Mouse (Mus musculus): Measurements from ENCODE around the gene Cyb5d2.

The Cyb5d2 gene

DNA sequence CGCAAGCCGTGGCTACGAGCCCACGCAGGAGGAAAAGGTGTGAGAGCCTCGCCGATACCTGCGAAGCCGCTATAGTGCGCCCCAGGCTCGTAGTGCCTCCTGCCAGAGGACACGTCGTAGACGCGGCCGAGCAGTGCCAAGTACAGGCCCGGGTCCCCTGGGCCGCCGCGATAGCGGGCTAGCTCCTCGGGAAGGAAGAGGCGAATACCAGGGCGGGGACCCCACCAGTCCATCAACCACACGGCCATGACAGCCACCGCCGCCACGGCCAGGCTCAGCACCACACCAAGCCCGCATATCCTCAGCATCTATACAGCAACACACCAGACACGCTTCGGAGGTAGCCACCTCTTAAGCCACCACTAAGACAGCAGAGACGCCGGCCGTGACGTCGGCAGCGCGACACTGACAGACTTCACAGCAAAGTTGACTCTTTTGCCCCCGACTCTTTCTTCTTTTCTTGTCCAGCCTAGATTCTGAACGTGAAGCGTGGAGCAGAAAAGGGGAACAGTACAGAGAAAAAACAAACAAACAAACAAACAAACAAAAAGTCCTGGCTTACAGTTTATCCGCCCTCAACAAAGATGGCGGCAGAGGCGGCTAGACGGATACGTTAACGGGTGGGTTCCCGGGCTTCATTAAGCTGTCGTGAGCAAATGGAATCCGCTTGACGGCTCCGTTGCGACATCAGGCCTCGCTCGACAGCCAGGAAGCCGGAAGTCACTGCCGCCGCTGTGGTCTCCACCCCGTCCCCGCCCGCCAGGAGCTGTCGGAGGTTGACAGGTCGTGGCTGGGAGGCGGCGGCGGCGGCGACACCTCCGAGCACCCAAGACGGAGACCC is at the start of gene Cyb5d2, which contains the start of gene Zzef1:
TSS of gene Cyb5d2 (minus strand) at position 688 of the 841 bp plus-strand sequence.
TSS of gene Zzef1 (plus strand) at position 772 of the 841 bp plus-strand sequence.
- peak; percentile 93 to 94 for DNase-seq (ENCODE audit: low spot score in 2 of 2)

DNA sequence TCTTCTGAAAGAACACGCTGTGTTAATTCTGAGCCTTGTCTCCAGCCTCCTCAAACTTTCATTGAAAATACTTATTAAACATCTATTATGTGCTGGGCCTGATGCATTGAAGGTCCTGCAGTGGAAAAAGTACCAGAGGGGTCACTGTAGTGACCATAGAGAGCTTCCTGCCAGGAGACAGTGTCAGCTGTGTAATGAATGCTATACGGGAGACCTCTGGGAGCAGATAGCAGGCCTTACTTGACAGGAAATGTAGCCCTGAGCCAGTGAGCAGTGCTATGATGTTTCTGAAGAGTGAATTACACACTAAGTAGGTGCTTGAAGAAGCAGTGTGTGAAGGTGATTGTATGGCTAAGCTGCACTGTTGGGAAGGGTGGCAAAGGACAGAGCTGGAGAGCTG is 49.6 kb upstream of the Cyb5d2 start:
- no peak for DNase-seq (ENCODE audit: low spot score in 2 of 2)

DNA sequence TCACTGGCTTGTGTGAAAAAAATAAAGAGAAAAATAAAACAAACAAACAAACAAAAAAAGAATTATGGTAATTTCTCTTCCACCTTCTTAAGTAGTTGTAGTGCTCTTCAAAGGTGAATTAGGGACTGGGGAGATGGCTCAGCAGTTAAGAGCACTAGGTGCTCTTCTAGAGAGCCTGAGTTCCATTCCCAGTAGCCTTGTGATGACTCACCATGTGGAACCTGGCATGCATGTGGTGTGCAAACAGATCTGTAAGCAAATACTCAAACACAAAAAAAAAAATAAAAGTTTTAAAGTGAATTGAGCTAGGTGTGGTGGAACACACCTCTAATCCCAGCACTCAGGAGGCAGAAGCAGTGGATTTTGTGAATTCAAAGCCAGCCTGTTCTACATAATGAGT is 47.6 kb upstream of the Cyb5d2 start:
- DNase-seq (ENCODE audit: low spot score in 2 of 2) = no peak

DNA sequence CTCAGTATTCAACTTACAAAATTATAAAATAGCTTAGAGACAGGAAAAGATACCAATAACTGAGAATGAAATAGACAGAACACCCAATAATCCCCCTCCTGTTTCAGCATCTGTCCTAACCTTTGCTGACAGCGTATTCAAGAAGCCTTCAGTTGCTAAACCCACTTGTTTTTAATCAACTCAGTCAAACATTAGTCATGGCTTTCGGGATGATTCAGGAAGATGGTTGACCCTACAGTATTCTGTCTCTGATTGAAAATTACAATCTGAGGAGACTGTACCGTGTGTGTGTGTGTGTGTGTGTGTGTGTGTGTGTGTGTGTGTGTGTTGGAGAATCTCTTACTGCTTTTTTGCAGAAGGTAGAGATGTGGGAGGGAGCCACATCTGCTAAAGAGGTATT is 46.8 kb upstream of the Cyb5d2 start:
- DNase-seq (ENCODE audit: low spot score in 2 of 2) = no peak

DNA sequence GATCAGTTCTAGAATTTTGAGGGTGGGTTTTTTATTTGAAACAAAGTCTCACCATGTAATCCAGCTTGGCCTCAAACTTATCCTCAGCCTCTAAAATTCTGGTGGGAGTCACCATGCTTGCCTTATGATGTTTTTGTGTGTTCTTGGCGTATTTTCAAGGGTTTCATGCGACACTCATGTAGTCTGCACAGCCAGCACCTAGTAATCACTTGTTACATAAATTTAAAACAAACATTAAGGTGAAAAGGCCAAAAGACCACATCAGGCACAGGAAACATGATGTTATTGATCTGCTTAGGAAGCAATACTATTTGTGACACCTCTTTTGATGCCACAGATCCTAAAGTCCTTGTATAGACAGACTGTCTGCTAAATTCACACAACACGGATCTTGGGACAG is 33.9 kb upstream of the Cyb5d2 start:
- DNase-seq (ENCODE audit: low spot score in 2 of 2) = no peak

DNA sequence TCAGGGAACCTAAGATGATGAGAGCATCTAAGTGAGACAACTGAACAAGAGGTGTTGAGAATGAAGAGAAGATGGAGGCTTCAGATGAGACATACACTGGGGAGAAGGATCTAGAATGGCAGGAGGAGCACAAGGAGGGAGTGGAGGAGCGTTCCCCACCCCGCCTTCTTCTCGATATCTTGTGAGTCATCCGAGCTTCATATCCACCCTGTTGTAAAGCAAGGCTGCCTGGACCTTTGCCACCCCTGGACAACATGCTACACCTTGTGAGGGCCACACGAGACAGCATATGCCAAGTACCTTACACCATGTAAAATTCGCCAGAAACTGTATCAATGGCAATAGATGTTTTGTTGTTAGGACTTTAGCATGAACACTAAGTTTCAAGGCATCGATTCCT is 25.1 kb upstream of the Cyb5d2 start:
- DNase-seq (ENCODE audit: low spot score in 2 of 2) = no peak

DNA sequence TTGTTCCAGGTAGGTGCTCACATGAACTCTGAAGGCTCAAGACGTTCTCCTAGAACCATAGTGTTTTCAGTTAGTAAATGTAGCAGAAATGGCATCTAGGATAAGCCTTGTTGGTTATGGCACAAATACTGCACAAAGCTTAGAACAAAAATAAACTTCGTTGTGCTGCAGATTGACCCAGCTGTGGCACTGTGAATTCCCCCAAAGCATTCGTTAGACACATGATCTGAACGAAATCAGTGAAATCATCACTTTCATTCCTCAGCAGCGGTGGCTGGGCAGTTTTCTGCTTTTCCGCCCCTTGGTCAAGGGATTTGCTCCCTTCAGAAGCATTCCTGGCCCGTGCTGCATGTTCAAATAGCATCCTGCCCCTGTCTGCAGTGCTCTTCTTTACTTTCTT is 22.1 kb upstream of the Cyb5d2 start:
- DNase-seq (ENCODE audit: low spot score in 2 of 2) = no peak

DNA sequence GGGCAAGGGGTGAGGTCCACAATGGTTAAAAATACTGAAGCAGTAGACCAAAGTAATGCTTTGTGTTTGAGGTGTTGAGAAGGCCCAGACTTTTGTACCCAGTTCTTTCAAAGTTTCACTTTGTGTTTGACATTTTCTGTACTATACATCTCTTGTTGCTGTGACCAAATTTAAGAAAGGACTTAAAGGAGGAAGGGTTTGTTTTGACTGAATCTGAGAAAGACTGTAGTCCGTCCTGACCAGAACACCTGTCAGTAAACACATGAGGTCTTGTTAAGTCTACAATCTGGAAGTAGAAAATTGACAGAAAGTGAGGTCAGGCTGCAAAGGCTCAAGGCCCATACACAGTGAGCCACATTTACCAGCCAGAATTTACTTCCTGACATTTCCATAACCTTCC is 20.9 kb upstream of the Cyb5d2 start:
- no peak for DNase-seq (ENCODE audit: low spot score in 2 of 2)

DNA sequence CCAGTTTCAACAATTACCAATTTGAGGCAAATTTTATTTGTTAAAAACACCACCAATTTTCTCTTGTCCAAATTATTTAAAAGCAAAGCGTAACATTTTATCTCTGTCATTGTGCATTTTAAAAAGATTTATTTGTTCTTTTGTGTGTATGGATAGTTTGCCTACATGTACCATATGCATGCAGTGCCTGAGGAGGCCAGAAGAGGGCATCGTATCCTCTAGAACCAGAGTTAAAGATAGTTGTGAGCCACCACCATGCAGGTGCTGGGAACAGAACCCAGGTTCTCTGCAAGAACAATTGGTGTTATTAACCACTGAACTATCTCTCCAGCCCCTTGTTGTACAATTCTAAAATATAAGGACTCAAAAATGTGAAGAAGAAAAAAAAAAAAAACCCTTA is 18.2 kb upstream of the Cyb5d2 start:
- DNase-seq (ENCODE audit: low spot score in 2 of 2) = peak in 1 of 2 experiments; percentile 21

DNA sequence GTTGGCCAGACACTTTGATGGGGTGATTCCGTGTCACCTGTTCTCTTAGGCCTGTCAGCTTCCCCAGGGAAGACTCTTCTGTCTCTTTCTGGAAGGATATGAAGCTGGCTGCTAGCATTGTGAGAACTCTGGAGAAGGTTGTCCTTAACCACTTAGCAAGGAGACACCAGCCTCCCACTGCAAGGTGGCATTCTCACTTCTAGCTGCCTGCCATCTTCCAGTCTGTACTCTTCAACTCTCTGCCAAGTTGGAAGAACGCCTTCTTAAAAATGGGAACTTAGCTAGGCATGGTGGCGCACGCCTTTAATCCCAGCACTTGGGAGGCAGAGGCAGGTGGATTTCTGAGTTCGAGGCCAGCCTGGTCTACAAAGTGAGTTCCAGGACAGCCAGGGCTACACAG is 17.7 kb upstream of the Cyb5d2 start:
- no peak for DNase-seq (ENCODE audit: low spot score in 2 of 2)

DNA sequence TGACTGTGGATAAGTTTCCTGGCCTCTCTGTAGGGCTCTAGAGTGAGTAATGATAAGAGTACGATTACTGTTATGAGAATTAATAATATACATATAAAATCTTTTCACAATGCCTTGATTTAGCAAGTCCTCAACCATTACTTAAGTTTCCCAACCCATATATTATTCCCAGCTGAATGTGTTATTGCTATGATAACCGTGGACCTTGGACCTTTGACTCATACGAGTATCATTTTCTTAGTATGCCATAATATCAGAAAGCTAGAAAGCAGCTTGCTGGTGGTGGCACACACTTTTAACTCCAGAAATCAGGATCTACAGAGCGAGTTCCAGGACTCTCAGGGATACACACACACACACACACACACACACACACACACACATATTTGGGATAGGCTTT is 12.1 kb upstream of the Cyb5d2 start:
- DNase-seq (ENCODE audit: low spot score in 2 of 2) = no peak

DNA sequence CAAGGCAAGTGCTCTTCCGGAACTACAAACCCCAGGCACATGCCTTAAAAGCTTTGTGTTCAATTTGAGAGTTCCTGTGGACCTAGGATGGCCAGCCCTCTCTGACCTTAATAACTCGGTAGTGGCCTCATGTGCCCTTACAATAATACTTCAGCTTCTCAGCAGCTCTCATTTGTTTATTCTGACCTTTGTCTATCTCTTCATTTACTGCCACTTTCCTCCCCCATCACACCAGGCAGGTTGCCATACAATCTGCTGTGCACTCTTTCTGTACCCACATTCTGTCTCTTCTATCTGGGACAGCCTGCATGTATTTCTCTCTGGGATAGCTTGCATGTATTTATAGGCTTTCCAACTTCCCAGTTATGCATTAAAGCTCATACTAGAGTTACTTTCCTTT is 10.6 kb upstream of the Cyb5d2 start:
- DNase-seq (ENCODE audit: low spot score in 2 of 2) = no peak

DNA sequence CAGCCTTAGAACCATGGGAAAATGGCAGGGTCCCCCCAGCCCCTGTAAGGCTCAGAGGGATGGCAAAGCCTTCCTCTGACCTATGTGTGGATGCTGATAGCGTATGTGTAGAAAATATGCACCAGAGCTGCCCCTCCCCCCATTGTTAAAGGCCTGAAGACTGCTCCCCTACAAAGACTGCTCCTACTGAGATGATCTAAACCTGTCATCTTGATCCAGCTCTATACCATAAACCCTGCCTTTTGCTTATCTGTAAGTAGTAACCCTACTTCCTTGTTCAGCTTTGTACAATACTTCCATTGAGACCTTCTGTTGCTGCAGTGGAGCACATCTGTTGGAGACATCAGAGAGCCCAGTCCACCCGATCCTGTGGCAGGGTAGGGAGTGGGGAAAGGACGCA is 9.3 kb upstream of the Cyb5d2 start:
- DNase-seq (ENCODE audit: low spot score in 2 of 2) = no peak

DNA sequence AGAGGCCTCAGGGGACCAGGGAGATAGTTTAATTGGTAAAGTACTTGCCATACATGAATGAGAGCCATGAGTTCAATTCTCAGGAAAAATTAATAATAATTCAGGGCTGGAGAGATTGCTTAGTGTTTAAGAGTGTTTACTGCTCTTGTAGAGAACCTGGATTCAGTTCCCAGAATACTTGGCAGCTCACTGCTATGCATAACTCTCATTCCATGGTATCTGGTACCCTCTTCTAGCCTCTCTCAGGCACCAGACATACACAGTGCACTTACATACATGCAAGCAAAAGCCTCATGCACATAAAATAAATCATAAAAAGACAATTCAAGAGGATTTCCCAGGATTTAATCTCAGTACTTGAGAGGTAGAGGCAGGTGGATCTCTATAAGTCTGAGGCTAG is 8.6 kb upstream of the Cyb5d2 start:
- no peak for DNase-seq (ENCODE audit: low spot score in 2 of 2)

DNA sequence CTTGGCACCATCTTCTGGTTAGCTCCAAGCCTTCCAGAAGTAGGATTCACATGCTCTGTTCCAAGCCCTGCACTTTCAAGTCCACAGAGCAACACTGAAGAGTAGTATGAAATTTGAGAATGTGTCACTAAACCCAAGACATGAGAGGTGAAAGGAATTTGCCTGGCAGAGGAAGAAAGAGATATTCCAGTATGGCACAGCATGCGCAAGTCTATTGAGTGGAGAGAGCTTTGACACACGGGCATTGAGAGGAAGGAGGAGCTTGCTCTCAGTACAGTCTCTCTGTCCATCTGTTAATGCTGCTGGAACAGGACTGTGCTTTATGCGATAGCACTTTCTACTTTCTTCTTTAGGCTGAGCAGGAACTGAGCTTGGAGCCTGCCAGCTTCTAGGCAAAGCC is 7.1 kb upstream of the Cyb5d2 start:
- no peak for DNase-seq (ENCODE audit: low spot score in 2 of 2)

DNA sequence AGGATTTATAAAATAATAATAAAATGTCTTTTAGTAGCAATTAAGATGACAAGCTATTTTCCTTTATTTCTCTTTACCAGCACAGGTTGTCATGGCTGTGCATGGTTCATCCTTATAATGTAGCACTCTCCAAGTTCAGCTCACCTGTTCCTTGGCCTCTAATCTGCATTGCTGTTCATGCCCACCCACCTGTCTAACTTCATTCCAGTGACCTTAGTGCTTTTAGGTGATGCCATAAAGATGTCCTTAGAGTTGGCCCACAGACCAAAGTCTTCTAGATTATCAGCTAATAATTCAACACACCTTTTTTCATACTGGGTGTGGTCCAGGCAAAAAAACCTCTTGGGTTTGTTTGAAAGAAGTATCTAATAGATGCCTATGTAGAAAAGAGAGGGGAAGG is 5.2 kb upstream of the Cyb5d2 start:
- no peak for DNase-seq (ENCODE audit: low spot score in 2 of 2)

DNA sequence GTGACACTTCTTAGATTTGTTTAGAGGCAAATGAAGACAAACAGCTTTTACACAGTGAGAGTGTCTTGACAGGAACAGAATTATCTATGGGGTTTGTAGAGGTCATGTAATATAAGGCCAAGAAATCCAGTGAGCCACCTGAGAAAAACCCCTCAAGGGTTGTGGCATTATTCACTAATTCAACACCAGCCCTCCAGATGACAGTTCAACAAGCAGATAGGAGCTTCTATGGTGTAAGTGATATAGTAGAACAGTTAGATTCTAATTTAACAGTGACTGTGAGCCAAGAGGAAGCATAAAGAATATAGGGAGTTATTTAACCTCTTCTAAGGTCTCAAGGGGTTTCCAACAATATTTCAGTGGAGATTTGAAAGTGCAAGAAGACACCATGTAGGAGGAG is 2.2 kb upstream of the Cyb5d2 start:
- no peak for DNase-seq (ENCODE audit: low spot score in 2 of 2)

DNA sequence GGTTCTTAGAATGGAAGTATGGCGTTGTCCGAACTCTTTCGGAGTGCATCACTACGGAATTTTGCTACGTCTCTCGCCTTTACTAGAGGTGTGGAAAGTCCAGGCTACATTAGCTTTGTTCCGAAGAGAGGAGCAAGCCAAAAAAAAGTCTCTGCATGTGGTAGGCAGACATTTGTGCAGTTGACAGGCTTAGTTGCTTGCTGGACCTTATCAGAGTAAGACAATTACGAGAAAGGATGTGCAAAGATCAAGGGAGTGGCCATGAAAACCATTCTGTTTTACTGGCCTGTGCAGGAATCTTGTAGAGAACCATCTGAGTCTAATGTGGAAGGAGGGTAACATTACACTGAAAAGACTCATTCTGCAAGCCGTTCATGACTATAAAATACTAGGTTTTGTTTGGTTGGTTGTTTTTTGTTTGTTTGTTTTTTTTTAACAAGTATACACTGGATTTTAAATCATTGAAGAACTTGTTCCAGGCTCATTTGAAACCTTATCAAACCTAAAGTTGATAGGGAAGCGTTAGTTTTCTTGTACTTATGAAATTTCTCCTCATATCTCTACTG is 914 bp upstream of the Cyb5d2 start:
- DNase-seq (ENCODE audit: low spot score in 2 of 2) = no peak

DNA sequence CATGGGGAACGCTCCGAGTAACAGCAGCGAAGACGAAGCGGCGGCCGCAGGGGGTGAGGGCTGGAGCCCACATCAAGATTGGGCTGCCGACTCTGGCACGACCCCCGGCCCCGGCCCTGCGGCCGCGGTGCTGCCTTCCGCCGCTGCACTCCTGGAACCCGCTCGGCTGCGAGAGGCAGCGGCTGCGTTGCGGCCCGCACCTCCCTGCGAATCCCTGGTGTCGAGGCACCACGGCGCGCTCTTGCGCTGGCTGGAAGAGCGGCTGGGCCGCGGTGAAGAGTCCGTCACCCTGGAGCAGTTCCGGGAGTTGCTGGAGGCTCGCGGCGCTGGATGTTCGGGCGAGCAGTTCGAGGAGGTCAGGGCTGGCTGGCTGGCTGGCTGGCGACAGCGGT is 350 bp upstream of the Cyb5d2 start:
- DNase-seq (ENCODE audit: low spot score in 2 of 2) = no peak

DNA sequence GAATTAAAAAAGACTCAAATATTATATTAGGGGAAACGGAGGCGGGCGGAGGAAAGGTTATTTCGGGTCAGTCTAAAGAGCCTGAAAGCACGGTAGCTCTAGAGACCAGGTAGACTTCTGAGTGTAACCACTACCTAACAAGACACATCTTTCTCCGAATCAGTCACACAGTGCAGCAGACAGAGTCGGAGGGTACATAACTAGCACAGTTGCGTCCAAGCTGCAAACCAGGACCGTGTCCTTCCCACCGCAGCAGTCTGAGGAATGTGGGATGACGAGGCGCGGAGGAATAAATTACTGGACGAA is 840 bp downstream of the Cyb5d2 start:
- no peak for DNase-seq (ENCODE audit: low spot score in 2 of 2)

DNA sequence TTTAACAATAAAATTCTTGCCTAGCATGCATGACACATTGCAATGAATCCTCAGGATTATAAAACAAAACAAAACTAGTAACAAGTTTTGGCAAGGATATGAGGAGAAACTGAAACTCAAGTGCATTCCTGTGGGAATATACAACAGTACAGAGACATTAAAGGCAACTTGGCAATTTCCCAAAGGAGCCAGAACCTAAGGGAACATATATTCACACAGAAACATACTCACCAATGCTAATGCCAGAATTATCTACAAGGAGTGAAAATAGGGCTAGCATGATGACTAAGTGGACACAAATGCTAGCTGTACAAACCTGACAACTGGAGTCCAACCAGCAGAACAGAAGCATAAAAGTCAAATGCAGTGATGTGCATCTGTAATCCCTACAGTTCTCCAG is 3.9 kb downstream of the Cyb5d2 start:
- no peak for DNase-seq (ENCODE audit: low spot score in 2 of 2)

DNA sequence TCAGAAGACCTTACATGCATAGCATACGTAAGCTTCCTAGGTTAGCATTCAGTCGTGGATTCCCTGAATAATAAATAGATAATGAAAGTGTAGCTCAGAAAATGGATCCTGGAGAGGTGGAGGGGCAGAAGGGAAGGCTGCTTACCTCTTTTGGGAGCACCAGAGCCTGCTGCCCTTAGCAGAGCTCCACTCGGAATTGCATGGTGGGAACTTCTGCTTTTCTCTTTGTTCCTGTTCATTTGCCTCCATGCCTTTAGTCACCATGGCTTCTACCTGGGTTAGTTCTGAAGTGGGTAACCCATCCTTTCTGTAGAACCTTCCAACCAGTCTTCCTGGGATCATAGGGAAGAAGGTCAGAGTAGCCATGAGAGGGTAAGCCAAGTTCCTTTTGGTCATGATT is 13.4 kb downstream of the Cyb5d2 start:
- no peak for DNase-seq (ENCODE audit: low spot score in 2 of 2)

DNA sequence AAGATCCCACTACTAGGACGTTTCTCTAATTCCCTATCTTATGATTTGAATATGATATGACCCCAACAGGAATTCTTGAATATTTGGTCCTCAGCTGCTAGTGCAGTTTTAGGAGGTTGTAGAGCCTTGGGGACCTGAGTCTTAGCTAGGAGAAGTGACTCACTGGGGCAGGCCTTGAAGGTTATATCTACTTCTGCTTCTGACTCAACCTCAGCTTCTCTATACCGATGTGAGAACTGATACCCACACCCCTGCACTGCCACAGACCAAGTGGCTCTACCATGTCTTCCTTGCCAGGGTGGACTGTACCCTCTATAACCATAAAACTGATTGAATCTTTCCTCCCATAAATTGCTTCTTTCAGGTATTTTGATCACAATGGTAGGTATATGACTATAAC is 13.8 kb downstream of the Cyb5d2 start:
- DNase-seq (ENCODE audit: low spot score in 2 of 2) = peak in 1 of 2 experiments; percentile 2

DNA sequence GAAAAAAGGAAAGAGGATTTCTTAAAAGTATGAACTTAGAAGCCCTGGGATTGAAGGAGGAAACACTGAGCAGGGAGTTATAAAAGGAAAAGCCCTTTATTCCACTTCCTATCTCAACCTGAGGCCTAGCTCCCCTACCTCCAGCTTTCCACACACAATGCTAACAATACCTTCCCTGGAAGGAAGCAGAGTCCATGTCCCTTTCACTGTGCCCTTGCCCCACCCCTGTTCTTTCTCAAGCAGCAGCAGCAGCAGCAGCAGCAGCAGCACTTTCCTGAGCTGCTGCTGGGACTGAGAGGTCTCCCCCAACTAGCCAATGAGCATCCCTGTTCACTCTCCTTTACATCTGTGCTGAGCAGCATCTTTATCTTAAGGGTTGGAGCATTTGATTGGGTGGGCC is 17.0 kb downstream of the Cyb5d2 start:
- DNase-seq (ENCODE audit: low spot score in 2 of 2) = no peak
